Mouse (Mus musculus): ENCODE measurements around the gene Spout1. TPM values are rescaled to one million over a fixed set of nuclear protein-coding genes. Genes with fewer than 3 reads are reported as not detected.

Gene Spout1
- 1 to 10 TPM; 4.2 to 4.7 TPM for total RNA-seq (2021)
- long read RNA-seq, experiment 1, partial matches to known transcripts = 0 of 4 reads
- long read RNA-seq, experiment 1, other reads (novel, unspliced or antisense) = 1 of 4 reads
- long read RNA-seq, experiment 2, partial matches to known transcripts = 1 of 4 reads
- long read RNA-seq, experiment 2, other reads (novel, unspliced or antisense) = 0 of 4 reads

DNA sequence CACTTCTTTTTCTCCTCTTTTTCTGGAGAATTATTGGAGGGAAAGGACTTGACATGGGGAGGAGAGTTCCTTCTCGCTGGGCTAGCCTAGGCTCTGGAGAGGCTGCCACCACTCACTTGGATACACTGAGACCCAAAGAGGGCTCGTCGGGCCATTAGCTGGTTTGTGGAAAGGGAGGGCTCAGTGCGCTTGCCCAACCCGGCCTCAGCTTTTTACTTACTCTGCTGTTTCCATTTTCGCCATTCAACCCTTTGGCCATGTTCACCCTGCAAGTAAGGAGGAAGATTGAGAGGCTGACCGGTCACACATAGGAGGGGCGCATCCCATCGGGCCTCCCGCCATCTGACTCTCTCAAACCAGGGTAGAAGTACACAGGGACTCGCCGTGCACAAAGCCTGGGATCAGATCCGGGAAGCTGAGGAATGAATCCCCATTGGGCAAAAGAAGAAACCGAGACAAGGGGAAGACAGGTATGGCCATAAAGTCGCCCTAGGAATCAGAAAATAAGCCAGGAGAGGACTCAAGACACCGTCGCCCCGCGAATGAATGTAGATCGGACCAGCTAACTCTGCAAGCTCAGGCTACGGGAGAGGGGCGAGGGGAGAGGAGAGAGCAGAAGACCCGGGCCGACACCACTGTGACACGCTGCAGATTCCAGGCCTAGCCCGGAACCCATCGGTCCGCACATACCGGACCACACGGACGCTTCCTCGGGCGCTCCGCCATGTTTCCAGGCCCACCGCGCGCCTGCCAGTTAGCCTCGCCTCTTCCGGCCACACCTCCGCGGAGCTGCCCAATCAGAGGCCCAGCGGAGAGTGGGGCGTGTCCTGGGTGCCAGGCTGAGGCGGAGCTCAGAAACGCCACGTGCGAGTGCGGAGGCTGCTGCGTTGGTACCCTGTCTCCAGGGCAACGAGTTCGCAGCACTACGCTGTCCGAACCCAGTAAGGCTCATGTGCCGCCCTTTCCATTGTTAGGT, at the start of gene Spout1:
Gene Spout1, minus strand, starts transcription at position 760 of the 976 bp plus-strand sequence.
- DNase-seq (ENCODE audit: low spot score) = peak; percentile 95

DNA sequence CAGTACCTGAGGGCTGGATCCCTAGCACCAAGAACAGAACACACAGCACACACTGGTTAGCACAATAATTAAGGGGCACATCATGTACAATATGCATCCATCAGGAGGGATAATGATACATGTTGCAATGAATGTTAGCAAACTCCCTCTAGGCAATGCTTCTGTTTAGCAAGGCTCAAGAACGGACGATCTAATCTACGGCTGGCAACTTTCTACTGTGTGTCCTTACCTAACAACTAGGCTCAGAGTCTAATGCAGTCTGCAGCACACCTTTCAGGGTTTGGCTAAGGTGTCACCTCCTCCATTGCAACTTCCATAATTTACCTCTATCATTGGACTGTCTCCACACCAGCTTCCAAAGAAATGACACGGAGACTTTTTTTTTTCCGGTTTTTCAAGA, 38.0 kb upstream of the Spout1 start:
- DNase-seq (ENCODE audit: low spot score) = no peak

DNA sequence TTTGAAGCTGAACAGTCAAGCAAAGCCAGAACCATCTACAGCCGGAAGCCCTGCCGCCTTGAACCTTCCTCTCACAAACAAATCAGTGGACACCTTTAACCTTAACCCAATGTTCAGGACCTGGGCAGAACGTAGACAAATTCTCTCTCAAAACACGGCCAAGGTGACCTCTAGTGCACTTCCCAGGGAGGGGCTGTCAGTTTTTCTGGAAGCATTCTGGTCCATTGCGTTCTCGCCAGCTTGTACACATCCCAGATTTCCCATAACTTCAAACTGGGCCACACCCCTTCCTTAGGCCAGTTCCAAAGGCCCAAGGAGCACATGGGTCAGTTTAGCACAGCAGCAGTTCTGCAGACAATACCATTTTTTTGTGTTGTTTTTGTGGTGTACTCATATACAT, 37.2 kb upstream of the Spout1 start:
- peak; percentile 43 for DNase-seq (ENCODE audit: low spot score)

GRCm38 (mm10) chr2:30214745-30215144, 36.5 kb upstream of the Spout1 start:
- no peak for DNase-seq (ENCODE audit: low spot score)

DNA sequence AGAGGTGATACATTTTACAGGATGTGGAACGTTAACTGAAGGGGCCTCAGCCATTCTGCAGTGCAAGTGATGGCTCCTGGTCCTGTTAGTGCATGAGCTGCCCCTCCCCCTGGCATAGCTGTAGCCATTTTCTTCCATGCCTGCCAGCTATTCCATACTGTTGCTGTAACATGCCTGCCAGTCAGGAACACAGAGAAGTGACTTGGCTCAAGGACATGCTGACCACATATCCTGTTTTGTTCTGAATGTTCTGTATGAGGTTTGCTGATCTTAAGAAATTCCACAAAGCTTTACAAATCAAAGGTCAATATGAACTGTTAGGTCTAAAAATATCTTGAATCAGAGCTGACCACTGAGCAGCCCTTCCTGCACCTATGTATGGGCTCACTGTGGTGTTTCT, 34.7 kb upstream of the Spout1 start:
- no peak for DNase-seq (ENCODE audit: low spot score)

DNA sequence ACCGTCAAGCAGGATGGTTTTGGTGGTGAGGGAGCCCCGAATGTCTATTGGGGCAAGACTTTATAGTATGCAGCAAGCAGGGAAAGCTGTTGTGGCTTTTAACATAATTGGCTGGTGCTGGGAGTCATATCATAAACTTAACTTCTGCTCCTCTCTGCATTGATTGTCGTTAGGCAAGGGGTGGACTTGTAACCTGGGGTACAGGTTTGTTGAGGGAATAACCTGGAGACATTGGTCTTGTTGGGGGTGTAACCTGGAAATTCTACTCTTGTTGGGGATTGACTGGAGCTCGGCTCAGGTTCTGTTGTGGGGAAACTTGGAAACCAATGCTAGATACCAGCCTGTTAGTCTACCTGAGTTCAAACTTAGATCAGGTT, 33.9 kb upstream of the Spout1 start:
- no peak for DNase-seq (ENCODE audit: low spot score)

- no peak for DNase-seq (ENCODE audit: low spot score)
These were observed 33.3 kb upstream of the Spout1 start for GRCm38 (mm10) chr2:30211408-30212168.

GRCm38 (mm10) chr2:30207886-30208285, 29.6 kb upstream of the Spout1 start:
- no peak for DNase-seq (ENCODE audit: low spot score)

GRCm38 (mm10) chr2:30207401-30207800, 29.1 kb upstream of the Spout1 start:
- no peak for DNase-seq (ENCODE audit: low spot score)

- peak; percentile 95 for DNase-seq (ENCODE audit: low spot score)
These were observed 27.5 kb upstream of the Spout1 start, which contains the start of gene Kyat1 for GRCm38 (mm10) chr2:30205629-30206357. TSS of gene Kyat1 (minus strand) at chr2:30205847.

GRCm38 (mm10) chr2:30205255-30205628, 27.0 kb upstream of the Spout1 start:
- no peak for DNase-seq (ENCODE audit: low spot score)

DNA sequence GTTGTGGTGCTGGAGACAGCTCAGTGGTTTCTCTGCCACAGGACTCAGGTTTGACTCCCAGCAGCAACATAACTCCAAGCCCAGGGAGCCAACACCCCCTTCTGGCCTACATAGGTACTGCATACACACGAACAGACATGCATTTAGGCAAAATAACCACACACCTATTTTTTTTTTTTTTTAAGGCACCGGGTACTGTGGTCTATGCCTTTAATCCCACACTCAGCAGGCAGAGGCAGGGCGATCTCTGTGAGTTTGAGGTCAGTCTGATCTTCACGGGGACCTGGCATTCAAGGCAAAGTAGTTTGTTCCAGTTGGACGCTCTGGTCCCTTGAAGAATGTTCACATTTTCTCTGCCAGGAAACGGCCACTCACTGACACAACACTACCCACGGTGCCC, 25.2 kb upstream of the Spout1 start:
- DNase-seq (ENCODE audit: low spot score) = no peak

DNA sequence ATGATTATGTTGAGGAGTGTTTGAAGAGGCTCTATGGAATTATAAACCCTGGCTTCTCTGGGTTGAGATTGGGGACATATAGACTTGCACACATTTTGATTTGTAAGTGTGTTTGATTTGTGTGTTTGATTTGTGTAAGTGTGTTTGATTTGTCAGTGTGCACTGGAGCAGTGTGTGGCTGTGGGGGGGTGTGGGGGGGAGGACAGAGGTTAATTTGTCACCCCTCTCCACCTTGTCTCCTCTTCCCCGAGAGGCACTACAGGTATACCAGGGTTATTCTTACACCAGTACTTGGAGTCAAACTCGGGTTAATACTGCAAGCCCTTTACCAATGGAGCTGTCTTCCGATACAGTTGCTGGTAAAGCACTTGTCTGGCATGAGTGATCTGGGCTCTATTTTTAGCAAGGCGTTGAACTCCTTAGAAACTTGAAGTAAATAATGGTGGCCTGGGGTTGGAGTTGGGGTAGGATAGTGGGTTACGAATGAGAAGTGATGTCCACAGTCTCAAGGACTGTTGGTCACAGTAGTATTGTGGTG, 22.2 kb upstream of the Spout1 start:
- DNase-seq (ENCODE audit: low spot score) = no peak

GRCm38 (mm10) chr2:30199984-30200383, 21.7 kb upstream of the Spout1 start:
- DNase-seq (ENCODE audit: low spot score) = no peak

DNA sequence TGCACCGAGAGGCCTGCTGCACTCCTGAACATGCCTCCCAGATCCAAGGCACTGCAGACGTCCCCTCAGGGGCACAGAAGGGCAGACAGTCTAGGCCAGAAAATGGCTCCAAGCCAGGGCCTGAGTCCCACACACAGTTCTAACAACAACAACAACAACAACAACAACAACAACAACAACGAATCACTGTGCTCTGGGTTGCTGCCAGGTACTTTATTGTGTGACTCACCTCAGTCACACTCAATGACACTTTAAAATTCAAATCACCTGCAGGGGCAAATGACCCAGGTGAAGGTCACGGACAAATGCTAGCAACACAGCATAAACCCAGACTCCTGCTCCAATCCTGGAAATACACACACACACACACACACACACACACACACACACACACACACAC, 19.8 kb upstream of the Spout1 start:
- DNase-seq (ENCODE audit: low spot score) = no peak

GRCm38 (mm10) chr2:30194656-30195055, 16.4 kb upstream of the Spout1 start:
- DNase-seq (ENCODE audit: low spot score) = no peak

- no peak for DNase-seq (ENCODE audit: low spot score)
These were observed 13.7 kb upstream of the Spout1 start for GRCm38 (mm10) chr2:30191790-30192580.

DNA sequence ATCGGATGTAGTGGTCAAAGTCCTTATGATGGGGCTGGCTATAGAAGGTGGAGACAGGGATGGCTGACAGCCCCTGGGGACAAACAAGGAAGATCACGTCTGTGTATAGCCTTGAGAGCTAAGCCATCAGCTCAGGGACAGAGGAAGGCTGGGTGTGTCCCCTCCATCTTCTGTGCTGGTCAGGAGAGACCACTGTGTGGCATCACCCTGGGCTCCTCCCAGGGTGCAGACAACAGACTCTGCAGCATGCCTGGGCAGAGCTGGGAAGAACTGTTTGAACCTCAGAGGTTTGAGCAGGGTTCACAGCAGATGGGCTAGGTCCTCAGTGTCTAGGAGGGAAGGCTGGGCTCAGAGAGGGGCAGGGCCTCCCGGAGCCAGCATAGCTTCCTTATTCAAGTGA, 7.4 kb upstream of the Spout1 start:
- DNase-seq (ENCODE audit: low spot score) = no peak

DNA sequence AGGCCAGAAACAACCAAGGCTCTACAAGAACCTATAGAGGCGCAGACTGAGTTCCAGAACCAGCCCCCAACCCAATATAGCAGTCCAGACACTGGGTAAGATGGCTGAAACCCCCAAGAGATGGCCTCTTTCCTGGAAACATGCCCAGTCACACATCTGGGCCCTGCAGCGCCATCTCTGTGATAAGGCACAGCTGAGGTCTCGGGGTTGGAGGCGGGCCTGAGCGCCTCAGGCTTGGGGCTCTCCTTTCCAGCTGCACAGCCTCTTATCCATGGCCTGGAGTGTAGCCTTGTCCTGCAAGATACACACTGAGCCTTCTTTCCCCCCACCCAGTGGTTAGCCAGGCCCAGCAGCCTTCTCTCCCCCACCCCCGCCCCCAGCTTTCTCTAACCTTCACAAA, 7.0 kb upstream of the Spout1 start:
- DNase-seq (ENCODE audit: low spot score) = no peak

- DNase-seq (ENCODE audit: low spot score) = no peak
These were observed 5.5 kb upstream of the Spout1 start for GRCm38 (mm10) chr2:30183721-30184120.
